Mouse (Mus musculus): ENCODE results near the gene Sema5b. TPM values are rescaled to one million over a fixed set of nuclear protein-coding genes. Genes with fewer than 3 reads are reported as not detected.

Sema5b gene
- polyA plus RNA-seq, 2 experiments from 2014 or later = not detected

Other genes starting within 250 kb of the Sema5b start
- 10 to 100 TPM; 38.9 to 42.0 TPM for gene Sec22a, start 177.2 kb upstream of the Sema5b start, polyA plus RNA-seq (2017; shearing (Covaris generic))
- not detected for gene Pdia5, start 50.3 kb upstream of the Sema5b start, polyA plus RNA-seq (2017; shearing (Covaris generic))
- 1 to 10 TPM; 2.2 to 5.6 TPM for gene Dirc2, start 228.2 kb downstream of the Sema5b start, polyA plus RNA-seq (2017; shearing (Covaris generic))
- gene Hspbap1, start 229.2 kb downstream of the Sema5b start, polyA plus RNA-seq (2017; shearing (Covaris generic)) = 10 to 100 TPM; 35.1 to 36.3 TPM